Mouse (Mus musculus) cerebellum, adult 2 months (tissue): ENCODE results near the gene Kdm4b. TPM values are rescaled to one million over a fixed set of nuclear protein-coding genes. Genes with fewer than 3 reads are reported as not detected.

Experiments used
- DNase-seq, 2 experiments: peaks; one replicate each; pipeline ENCODE4 v3.0.0; 2021
- H3K27ac ChIP-seq: fragments of 200-500 bp; 2 replicates; pipeline ENCODE4 v1.5.1; 2012; ENCODE audit warnings: low read length, control low read depth, inconsistent platforms; ENCODE audit not compliant: insufficient read depth
- H3K27me3 ChIP-seq: fragments of 200-500 bp; 2 replicates; pipeline ENCODE4 v1.6.1; 2012; ENCODE audit warnings: inconsistent platforms, mild to moderate bottlenecking, low read length, moderate library complexity; ENCODE audit not compliant: control insufficient read depth, insufficient read depth
- H3K4me1 ChIP-seq: fragments of 200-500 bp; 2 replicates; pipeline ENCODE4 v1.6.1; 2011; ENCODE audit warnings: low read length; ENCODE audit not compliant: control insufficient read depth, insufficient read depth
- H3K4me3 ChIP-seq: fragments of 200-500 bp; replicated peaks from 2 replicates; pipeline ENCODE3; 2011; ENCODE audit warnings: mild to moderate bottlenecking, low read depth, low read length, control low read depth; ENCODE audit not compliant: insufficient read depth
- CTCF ChIP-seq: fragments of 200-500 bp; IDR thresholded peaks from 2 replicates; pipeline ENCODE4 v1.5.1; 2011; ENCODE audit warnings: low read depth, mild to moderate bottlenecking, control low read depth, low read length, moderate library complexity, borderline replicate concordance; ENCODE audit not compliant: insufficient read depth
- POLR2A ChIP-seq: fragments of 200-500 bp; IDR thresholded peaks from 2 replicates; pipeline ENCODE4 v1.6.1; 2011; ENCODE audit warnings: low read length, control low read depth, borderline replicate concordance; ENCODE audit not compliant: insufficient read depth
- WGBS: fragments of 180-500 bp; shearing (Covaris S2); methylation state at CpG from one replicate; pipeline ENCODE4 v1.1.7; 2018; 5-methylcytosine and 5-hydroxymethylcytosine counted together
- polyA plus RNA-seq: library from polyadenylated mRNA; depleted of rRNA; stranded (reverse); fragments of >200 nt; gene quantifications from 2 replicates; pipeline ENCODE4 v1.2.3, GENCODE M21; 2012

Gene Kdm4b
- polyA plus RNA-seq, 1 experiment, result 45.8 TPM

GRCm38 (mm10) chr17:56302363-56302996 is 23.4 kb upstream of the Kdm4b start:
- no peak for DNase-seq
- Histone ChIP-seq H3K4me1 (no peaks in the 10 kb centered on the region), H3K27ac (no peak overlapping the region), H3K4me3 (no peak overlapping the region), H3K27me3 (no peaks in the 10 kb centered on the region)
- no peak for TF ChIP-seq CTCF
- no peak for TF ChIP-seq POLR2A
- 15% methylated on average over 13 of the region's 13 CpGs for WGBS

GRCm38 (mm10) chr17:56303160-56303846 is 22.6 kb upstream of the Kdm4b start, which contains the start of gene Uhrf1:
Gene Uhrf1, plus strand, starts transcription at chr17:56303321.
- Histone ChIP-seq H3K4me3 (peak within 1 kb of the TSS; percentile 65), H3K27me3 (no peaks in the 10 kb centered on the region), H3K27ac (no peak within 1 kb of the TSS), H3K4me1 (no peaks in the 10 kb centered on the region)
- under 1% methylated on average over 43 of the region's 43 CpGs for WGBS
- TF ChIP-seq CTCF (no peak), POLR2A (no peak)
- DNase-seq, result no peak

GRCm38 (mm10) chr17:56303847-56304586 is 21.8 kb upstream of the Kdm4b start:
- WGBS, result under 1% methylated on average over 68 of the region's 68 CpGs
- no peak overlapping the region for H3K27ac ChIP-seq

DNA sequence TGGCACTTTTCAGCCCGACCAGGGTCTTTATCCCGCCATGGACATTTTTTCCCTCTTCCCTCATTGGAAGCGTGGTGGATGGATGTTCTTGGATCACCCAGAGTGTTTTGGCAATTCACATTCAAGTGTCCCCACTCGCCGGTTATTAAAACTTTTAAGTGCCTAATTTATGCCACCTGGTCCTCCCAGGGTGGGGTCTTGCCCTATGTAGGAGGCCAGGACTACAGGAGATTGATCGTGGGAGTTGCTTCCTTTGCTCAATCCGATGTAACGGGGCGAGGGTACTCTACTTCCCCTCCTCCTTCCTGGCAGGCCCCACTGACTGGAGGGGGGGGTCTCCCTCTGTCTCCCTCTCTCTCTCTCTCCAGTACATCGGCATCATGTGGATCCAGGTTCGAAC is 21.1 kb upstream of the Kdm4b start:
- H3K4me1 ChIP-seq, result no peaks in the 10 kb centered on the region
- H3K4me3 ChIP-seq, result no peak overlapping the region
- no peak overlapping the region for H3K27ac ChIP-seq
- 8% methylated on average over 11 of the region's 11 CpGs for WGBS
- TF ChIP-seq POLR2A (no peak), CTCF (no peak)
- no peaks in the 10 kb centered on the region for H3K27me3 ChIP-seq
- no peak for DNase-seq

More at GRCm38 (mm10) chr17:56303847-56304586, 21.8 kb upstream of the Kdm4b start:
- TF ChIP-seq POLR2A, result no peak
- TF ChIP-seq CTCF, result no peak
- no peaks in the 10 kb centered on the region for H3K27me3 ChIP-seq
- H3K4me1 ChIP-seq, result no peaks in the 10 kb centered on the region
- peak overlapping the region; percentile 65 for H3K4me3 ChIP-seq
- peak; percentile 90 to 91 for DNase-seq

GRCm38 (mm10) chr17:56305156-56305555 is 20.7 kb upstream of the Kdm4b start:
- TF ChIP-seq CTCF, result no peak
- TF ChIP-seq POLR2A, result no peak
- H3K27me3 ChIP-seq, result no peaks in the 10 kb centered on the region
- no peak for DNase-seq
- WGBS, result 33% methylated on average over 9 of the region's 9 CpGs
- no peak overlapping the region for H3K4me3 ChIP-seq
- no peaks in the 10 kb centered on the region for H3K4me1 ChIP-seq
- H3K27ac ChIP-seq, result no peak overlapping the region

- Histone ChIP-seq H3K27me3 (no peaks in the 10 kb centered on the region), H3K27ac (no peak overlapping the region), H3K4me1 (no peaks in the 10 kb centered on the region), H3K4me3 (no peak overlapping the region)
- 47% methylated on average over 8 of the region's 8 CpGs for WGBS
- DNase-seq, result no peak
- TF ChIP-seq CTCF, result peak; percentile 31; the same call in 1 of the 2 replicates
- no peak for TF ChIP-seq POLR2A
Observed at GRCm38 (mm10) chr17:56305826-56306225, 20.0 kb upstream of the Kdm4b start.

GRCm38 (mm10) chr17:56308088-56308487 is 17.8 kb upstream of the Kdm4b start:
- no peaks in the 10 kb centered on the region for H3K27me3 ChIP-seq
- no peak for DNase-seq
- H3K27ac ChIP-seq, result no peak overlapping the region
- TF ChIP-seq POLR2A (no peak), CTCF (no peak)
- H3K4me1 ChIP-seq, result no peaks in the 10 kb centered on the region
- H3K4me3 ChIP-seq, result no peak overlapping the region
- 68% methylated on average over 6 of the region's 6 CpGs for WGBS
